Mouse (Mus musculus) kidney, embryonic 15.5 days (tissue): ENCODE data around the gene Retreg1. TPM values are rescaled to one million over a fixed set of nuclear protein-coding genes. Genes with fewer than 3 reads are reported as not detected.
"Not testable (repeated sequence)": the region's sequence is repeated elsewhere in the genome, so short reads cannot be mapped to it uniquely, and the experiment has no call there.

Source experiments
- ATAC-seq: fragments of 200-750 bp; cut with Nextera tagmentation; replicated peaks from 2 replicates; pipeline ENCODE4 v1.8.0; 2017; ENCODE audit warnings: moderate TSS enrichment; ENCODE audit not compliant: low FRiP score
- H3K27ac ChIP-seq: fragments of 300-500 bp; sonication (generic); 2 replicates; pipeline ENCODE4 v1.5.1; 2015; ENCODE audit warnings: mild to moderate bottlenecking, inconsistent platforms
- H3K27me3 ChIP-seq: fragments of 300-500 bp; sonication (generic); 2 replicates; pipeline ENCODE4 v1.6.1; 2015; ENCODE audit warnings: inconsistent platforms
- H3K36me3 ChIP-seq: fragments of 300-500 bp; sonication (generic); 2 replicates; pipeline ENCODE4 v1.6.1; 2015; ENCODE audit warnings: inconsistent platforms
- H3K4me1 ChIP-seq: fragments of 300-500 bp; sonication (generic); 2 replicates; pipeline ENCODE4 v1.6.1; 2015; ENCODE audit warnings: inconsistent platforms
- H3K4me2 ChIP-seq: fragments of 300-500 bp; sonication (generic); 2 replicates; pipeline ENCODE4 v1.6.1; 2015; ENCODE audit warnings: moderate library complexity, mild to moderate bottlenecking, inconsistent platforms
- H3K4me3 ChIP-seq: fragments of 300-500 bp; sonication (generic); replicated peaks from 2 replicates; pipeline ENCODE4 v1.5.1; 2015; ENCODE audit warnings: mild to moderate bottlenecking, inconsistent platforms
- H3K9ac ChIP-seq: fragments of 300-500 bp; sonication (generic); 2 replicates; pipeline ENCODE4 v1.6.1; 2015; ENCODE audit warnings: mild to moderate bottlenecking, inconsistent platforms
- H3K9me3 ChIP-seq: fragments of 300-500 bp; sonication (generic); replicated peaks from 2 replicates; pipeline ENCODE4 v1.6.1; 2016; ENCODE audit warnings: inconsistent platforms
- WGBS: fragments of 180-500 bp; shearing (Covaris S2); methylation state at CpG from one replicate; pipeline ENCODE4 v1.1.7; 2015; ENCODE audit warnings: mixed read lengths; 5-methylcytosine and 5-hydroxymethylcytosine counted together
- polyA plus RNA-seq: library from polyadenylated mRNA; unstranded; fragments of >200 nt; fragmentation: Nextera tagmentation; extraction: Ambion mirVana; gene quantifications from 2 replicates; pipeline ENCODE4 v1.2.1, GENCODE M21; 2015

The Retreg1 gene
- polyA plus RNA-seq, 1 experiment from 2014 or later = 16.1 TPM

DNA sequence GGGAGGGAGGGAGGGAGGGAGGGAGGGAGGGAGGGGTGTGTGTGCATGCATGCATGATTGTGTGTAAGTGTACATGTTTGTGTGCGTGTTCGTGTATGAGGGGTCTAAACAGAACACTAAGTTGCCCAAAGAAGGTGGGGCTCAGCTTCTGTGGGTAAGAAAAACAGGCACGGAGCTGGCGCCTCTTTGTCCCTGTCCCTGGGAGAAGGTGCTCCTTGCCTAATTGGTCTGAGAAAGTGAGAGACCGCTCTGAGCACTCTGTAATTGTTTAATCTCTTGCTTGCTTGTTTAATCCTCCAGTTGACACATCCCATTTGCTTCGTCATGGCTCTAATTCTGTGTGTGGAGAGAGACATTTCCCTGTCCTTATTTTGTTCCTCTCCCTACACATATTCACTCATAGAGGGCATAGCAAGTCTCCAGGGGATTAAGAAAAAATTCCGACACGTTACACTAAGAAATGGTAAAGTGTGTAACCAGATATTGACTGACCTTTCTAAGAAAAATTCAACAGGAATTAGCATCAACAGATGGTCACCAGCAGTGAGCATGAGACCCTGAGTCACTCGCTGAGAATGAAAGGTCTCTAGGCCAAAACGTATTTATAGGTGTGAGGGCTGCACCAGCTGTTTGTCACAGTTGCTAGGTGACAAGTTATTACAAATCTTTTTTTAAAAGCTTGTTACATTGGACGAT, 113.6 kb downstream of the Retreg1 start:
- H3K9ac ChIP-seq = no peak overlapping the region
- peak; percentile 72 for ATAC-seq

DNA sequence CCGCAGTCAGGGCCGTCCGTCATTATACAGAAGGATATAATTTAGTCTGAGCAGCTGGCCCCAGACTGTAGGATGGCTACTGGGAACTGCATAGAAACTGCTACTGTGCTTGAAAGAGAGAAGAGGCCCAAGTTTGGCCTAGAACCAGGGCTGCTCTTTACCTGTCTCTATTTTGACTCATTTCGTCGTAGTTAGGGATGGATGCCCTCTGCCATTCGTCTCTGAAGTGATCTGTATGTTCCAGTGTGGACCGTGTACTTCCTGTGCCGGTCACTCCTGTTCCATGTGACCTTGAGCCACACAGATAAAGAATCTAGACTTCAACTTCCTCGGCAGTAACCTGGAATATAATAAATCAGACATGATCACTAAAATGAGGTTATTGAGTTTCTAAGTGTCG, 114.7 kb downstream of the Retreg1 start:
- Histone ChIP-seq H3K27ac (no peak overlapping the region), H3K4me2 (no peak overlapping the region), H3K4me1 (peaks cover 14% of the 10 kb centered on the region; the same call in 1 of the 2 replicates), H3K9ac (no peak overlapping the region), H3K27me3 (no peaks in the 10 kb centered on the region), H3K4me3 (no peak overlapping the region), H3K36me3 (no peaks in the 10 kb centered on the region), H3K9me3 (no peaks in the 10 kb centered on the region)
- no peak for ATAC-seq
- 55% methylated on average over 10 of the region's 10 CpGs for WGBS

More for the DNA sequence above, 113.6 kb downstream of the Retreg1 start:
- no peaks in the 10 kb centered on the region for H3K9me3 ChIP-seq
- H3K4me1 ChIP-seq = peaks cover 14% of the 10 kb centered on the region; the same call in 1 of the 2 replicates
- H3K27me3 ChIP-seq = no peaks in the 10 kb centered on the region
- H3K27ac ChIP-seq = peak overlapping the region; percentile 2; the same call in 1 of the 2 replicates
- no peak overlapping the region for H3K4me2 ChIP-seq
- WGBS = 44% methylated on average over 11 of the region's 11 CpGs
- no peaks in the 10 kb centered on the region for H3K36me3 ChIP-seq
- H3K4me3 ChIP-seq = no peak overlapping the region

- Histone ChIP-seq H3K27me3 (no peaks in the 10 kb centered on the region), H3K9me3 (no peaks in the 10 kb centered on the region), H3K9ac (no peak overlapping the region), H3K36me3 (no peaks in the 10 kb centered on the region), H3K27ac (no peak overlapping the region), H3K4me3 (no peak overlapping the region), H3K4me2 (no peak overlapping the region), H3K4me1 (peaks cover 14% of the 10 kb centered on the region; the same call in 1 of the 2 replicates)
- peak; percentile 75 for ATAC-seq
- 18% methylated on average over 5 of the region's 5 CpGs for WGBS
These were observed 116.4 kb downstream of the Retreg1 start for GRCm38 (mm10) chr15:25959375-25959774.

DNA sequence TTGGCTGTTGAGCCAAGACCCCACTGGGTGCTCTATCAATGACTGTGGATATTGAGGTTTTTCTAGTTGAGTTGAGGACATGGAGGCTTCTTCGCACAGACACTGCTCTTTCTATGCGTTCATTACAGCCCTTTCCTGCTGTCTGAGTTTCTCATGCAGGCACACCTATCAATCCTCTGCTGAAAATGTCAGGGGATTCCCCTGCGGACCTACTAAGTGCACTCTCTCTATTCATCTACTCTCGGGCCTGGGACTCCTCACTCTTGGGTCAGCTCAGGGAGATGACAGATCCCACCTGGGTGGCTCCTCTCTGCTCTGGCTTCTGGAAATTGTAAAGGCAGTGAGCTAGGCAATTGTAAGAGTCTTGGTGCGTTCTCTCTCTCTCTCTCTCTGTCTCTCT, 117.3 kb downstream of the Retreg1 start:
- Histone ChIP-seq H3K4me2 (no peak overlapping the region), H3K9ac (no peak overlapping the region), H3K9me3 (no peaks in the 10 kb centered on the region), H3K4me3 (no peak overlapping the region), H3K4me1 (peaks cover 14% of the 10 kb centered on the region; the same call in 1 of the 2 replicates), H3K36me3 (no peaks in the 10 kb centered on the region), H3K27ac (no peak overlapping the region), H3K27me3 (no peaks in the 10 kb centered on the region)
- 84% methylated on average over 5 of the region's 5 CpGs for WGBS
- no peak for ATAC-seq

- Histone ChIP-seq H3K27me3 (no peaks in the 10 kb centered on the region), H3K9ac (no peak overlapping the region), H3K27ac (no peak overlapping the region), H3K4me3 (no peak overlapping the region), H3K36me3 (no peaks in the 10 kb centered on the region), H3K9me3 (no peaks in the 10 kb centered on the region), H3K4me2 (no peak overlapping the region), H3K4me1 (no peaks in the 10 kb centered on the region)
- no peak for ATAC-seq
- WGBS = 70% methylated on average over 6 of the region's 6 CpGs
These were observed 123.3 kb downstream of the Retreg1 start for GRCm38 (mm10) chr15:25966220-25966774.

DNA sequence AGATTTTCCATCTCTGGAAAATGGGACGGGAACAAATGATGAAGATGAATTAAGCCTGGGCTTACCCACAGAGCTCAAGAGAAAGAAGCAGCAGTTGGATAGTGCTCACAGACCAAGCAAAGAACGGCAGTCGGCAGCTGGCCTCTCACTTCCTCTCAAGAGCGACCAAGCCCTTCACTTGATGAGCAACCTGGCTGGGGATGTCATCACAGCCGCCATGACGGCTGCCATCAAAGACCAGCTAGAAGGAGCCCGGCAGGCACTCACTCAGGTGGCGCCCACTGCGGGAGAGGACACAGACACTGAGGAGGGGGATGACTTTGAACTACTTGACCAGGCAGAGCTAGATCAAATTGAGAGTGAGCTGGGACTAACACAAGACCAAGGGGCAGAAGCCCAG, 128.6 kb downstream of the Retreg1 start:
- WGBS = 86% methylated on average over 9 of the region's 9 CpGs
- peaks cover 9% of the 10 kb centered on the region for H3K36me3 ChIP-seq
- H3K27me3 ChIP-seq = no peaks in the 10 kb centered on the region
- H3K4me2 ChIP-seq = no peak overlapping the region
- H3K4me3 ChIP-seq = no peak overlapping the region
- H3K27ac ChIP-seq = no peak overlapping the region
- H3K4me1 ChIP-seq = no peaks in the 10 kb centered on the region
- no peaks in the 10 kb centered on the region for H3K9me3 ChIP-seq
- no peak overlapping the region for H3K9ac ChIP-seq
- no peak for ATAC-seq

- Histone ChIP-seq H3K36me3 (peaks cover 9% of the 10 kb centered on the region), H3K4me2 (no peak overlapping the region), H3K4me3 (no peak overlapping the region), H3K9me3 (no peaks in the 10 kb centered on the region), H3K9ac (no peak overlapping the region), H3K27ac (no peak overlapping the region), H3K27me3 (no peaks in the 10 kb centered on the region), H3K4me1 (no peaks in the 10 kb centered on the region)
- 87% methylated on average over 5 of the region's 5 CpGs for WGBS
- ATAC-seq = no peak
These were observed 129.8 kb downstream of the Retreg1 start for GRCm38 (mm10) chr15:25972758-25973157.

DNA sequence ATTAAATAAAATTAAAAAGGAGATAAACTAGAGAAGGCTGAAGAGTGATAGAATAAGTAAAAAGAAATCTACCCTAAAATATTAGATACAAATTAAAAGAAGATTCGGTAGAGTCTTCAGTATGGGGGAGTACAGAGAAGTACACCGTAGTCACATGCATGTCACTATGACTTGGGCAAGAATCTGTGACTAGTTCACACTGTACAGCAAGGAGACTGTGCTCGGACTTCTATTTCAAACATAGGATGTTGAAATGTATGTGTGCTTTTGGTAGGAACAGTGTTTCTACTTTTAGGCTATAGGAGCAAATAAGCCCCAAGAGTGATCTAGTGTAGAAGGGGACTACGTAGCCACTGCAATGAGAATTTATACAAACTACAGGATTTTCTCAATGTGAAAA, 131.4 kb downstream of the Retreg1 start:
- Histone ChIP-seq H3K9ac (no peak overlapping the region), H3K27me3 (no peaks in the 10 kb centered on the region), H3K4me3 (no peak overlapping the region), H3K9me3 (no peaks in the 10 kb centered on the region), H3K4me2 (no peak overlapping the region), H3K4me1 (no peaks in the 10 kb centered on the region), H3K27ac (no peak overlapping the region), H3K36me3 (peaks cover 9% of the 10 kb centered on the region)
- 90% methylated on average over 4 of the region's 4 CpGs for WGBS
- no peak for ATAC-seq

- no peaks in the 10 kb centered on the region for H3K27me3 ChIP-seq
- peaks cover 9% of the 10 kb centered on the region for H3K36me3 ChIP-seq
- no peaks in the 10 kb centered on the region for H3K4me1 ChIP-seq
- no peak overlapping the region for H3K27ac ChIP-seq
- no peak overlapping the region for H3K9ac ChIP-seq
- whole genome bisulfite sequencing = 95% methylated on average over 6 of the region's 6 CpGs
- no peak overlapping the region for H3K4me3 ChIP-seq
- H3K9me3 ChIP-seq = no peaks in the 10 kb centered on the region
- no peak for ATAC-seq
- H3K4me2 ChIP-seq = no peak overlapping the region
These were observed 132.8 kb downstream of the Retreg1 start for GRCm38 (mm10) chr15:25975810-25976209.

GRCm38 (mm10) chr15:25983614-25984013, 140.6 kb downstream of the Retreg1 start:
- Histone ChIP-seq H3K9ac (peak overlapping the region; percentile 72), H3K36me3 (peaks cover 19% of the 10 kb centered on the region), H3K27ac (peak overlapping the region; percentile 89), H3K4me1 (peaks cover 17% of the 10 kb centered on the region), H3K4me2 (peak overlapping the region; percentile 71), H3K4me3 (peak overlapping the region; percentile 75)
- not testable (repeated sequence) for H3K27me3 ChIP-seq, ATAC-seq, H3K9me3 ChIP-seq
- 16% methylated on average over 6 of the region's 6 CpGs for WGBS

GRCm38 (mm10) chr15:25984067-25984733, 141.2 kb downstream of the Retreg1 start, which contains the start of gene Zfp622:
Gene Zfp622, plus strand, starts transcription at chr15:25984366.
- H3K4me1 ChIP-seq = peaks cover 17% of the 10 kb centered on the region
- H3K27ac ChIP-seq = peak within 1 kb of the TSS; percentile 89
- peaks cover 23% of the 10 kb centered on the region for H3K36me3 ChIP-seq
- H3K9ac ChIP-seq = peak within 1 kb of the TSS; percentile 87
- H3K27me3 ChIP-seq = no peaks in the 10 kb centered on the region
- peak within 1 kb of the TSS; percentile 71 for H3K4me2 ChIP-seq
- H3K4me3 ChIP-seq = peak within 1 kb of the TSS; percentile 75
- WGBS = under 1% methylated on average over 57 of the region's 57 CpGs
- peak; percentile 97 for ATAC-seq
- H3K9me3 ChIP-seq = no peaks in the 10 kb centered on the region
